Mouse (Mus musculus): ENCODE measurements at regions not wholly inside any gene's neighbourhood (a gene's known extent, or its start where the extent isn't known, plus 50 kb on each side); places are given as distances from the start of the nearest gene placed in this dataset.

GRCm38 (mm10) chr12:37760922-37761611 is 56.5 kb upstream of the Dgkb start:
- TF ChIP-seq POLR2A (IDR thresholded peaks at IDR 0.05; ENCODE audit: extremely low read depth, insufficient read depth, low read length) (no peak), CTCF (IDR thresholded peaks at IDR 0.05; ENCODE audit: low read depth, low read length) (no peak)
- 39% methylated on average over 4 of the region's 4 CpGs for WGBS
- H3K79me2 ChIP-seq (ENCODE audit: control insufficient read depth, insufficient read depth, low read length) = no peaks in the 10 kb centered on the region
- no peaks in the 10 kb centered on the region for H3K27me3 ChIP-seq (ENCODE audit: control insufficient read depth, insufficient read depth, low read length)
- DNase-seq (ENCODE audit: extremely low read depth, low read depth, low spot score) = peak; percentile 60
- no peak overlapping the region for H3K9ac ChIP-seq (ENCODE audit: low read depth, low read length)
- no peaks in the 10 kb centered on the region for H3K4me1 ChIP-seq (ENCODE audit: control insufficient read depth, insufficient read depth, low read length)
- H3K36me3 ChIP-seq (ENCODE audit: control insufficient read depth, insufficient read depth, low read length) = no peaks in the 10 kb centered on the region
- no peak overlapping the region for H3K27ac ChIP-seq (replicated peaks; ENCODE audit: insufficient read depth, low read depth, low read length)
- H3K4me3 ChIP-seq (ENCODE audit: insufficient read depth, low read depth, low read length) = no peak overlapping the region
